Comparison of ENCODE assay signal across 26 mouse cellular contexts in the genomic region with DNA sequence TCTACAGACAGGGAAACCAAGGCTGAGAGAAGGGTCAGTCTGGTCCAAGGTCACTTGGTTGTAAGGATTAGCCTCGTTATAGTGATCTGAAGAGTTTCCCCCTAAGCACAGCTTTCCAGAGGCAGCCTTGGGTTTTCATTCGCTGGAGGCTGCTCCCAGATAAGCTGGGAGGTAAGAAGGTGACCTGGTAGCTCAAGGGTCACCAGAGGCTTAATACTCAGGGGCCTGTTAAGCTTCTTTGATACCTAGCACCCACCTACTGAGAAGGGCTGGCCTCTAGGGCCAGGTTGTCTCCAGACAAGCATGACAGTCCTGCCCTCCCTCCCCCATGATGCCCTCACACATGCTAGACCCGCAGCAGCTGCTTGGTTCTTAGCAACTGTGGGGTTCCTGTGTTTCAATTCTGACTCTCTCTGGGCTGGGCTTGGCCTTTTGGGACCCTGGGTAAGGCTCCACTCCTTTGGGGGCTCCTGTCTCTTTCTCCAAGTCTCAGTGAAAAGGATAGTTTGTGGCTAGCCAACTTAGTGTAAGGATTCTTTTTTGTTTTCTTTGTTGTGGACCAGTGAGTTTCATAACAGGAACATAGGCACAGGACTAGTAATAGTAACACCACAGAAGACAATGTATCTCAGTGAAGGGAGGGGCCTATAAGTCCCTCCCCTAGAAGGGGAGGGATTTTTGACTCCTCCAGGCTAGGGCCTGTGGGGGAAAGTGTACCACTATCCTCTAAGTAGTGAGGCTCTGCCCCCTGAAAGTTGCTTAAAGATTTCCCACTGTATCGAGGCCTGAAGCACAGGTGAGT. TPM values are rescaled to one million over a fixed set of nuclear protein-coding genes. Genes with fewer than 3 reads are reported as not detected.
A peak's percentile ranks its signal among the peaks of the same experiment; 100 is the strongest.
DNase-seq lines count a peak whose midpoint lies in the region; ATAC-seq and TF ChIP-seq lines count a peak whose summit lies in the region.
"Had no signal": no experiment of that assay in that cellular context is flagged by ENCODE, and none has a peak within 500 bp of the region (broad histone marks: within the 10 kb centered on the region; RNA-seq: fewer than 3 reads in every experiment).

No protein-coding gene starts in this region.

- no peak for DNase-seq in midbrain, embryonic 10.5 days (ENCODE audit: low spot score)
- DNase-seq in splenic B cell, adult 2 months (ENCODE audit: low read depth, low spot score): peak; percentile 74
- no peak for DNase-seq in thymus, postnatal 0 days (ENCODE audit: low spot score)
- no peak for DNase-seq in forebrain, postnatal 0 days
- DNase-seq: adrenal gland, postnatal 14 days; cerebellum, adult 11 months; cerebellum, adult 9-11 months; gastrocnemius, postnatal 14 days; heart, adult 18-20 months; kidney, adult 11 months; kidney, postnatal 10 days; layer of hippocampus, postnatal 36 days; lung, adult 2 months; right cerebral cortex, postnatal 4 days; thymus, postnatal 14 days had no signal

- H3K27ac ChIP-seq in midbrain, embryonic 10.5 days (replicated peaks): 0 out of 2 replicates have a peak overlapping the region, but pooled peaks have one; percentile 1
- H3K27ac ChIP-seq in midbrain, embryonic 16.5 days (ENCODE audit: low read length): no peak overlapping the region
- H3K27ac ChIP-seq in bone marrow, adult 2 months (ENCODE audit: control insufficient read depth, insufficient read depth, low read depth, low read length, poor library complexity): peak overlapping the region; percentile 85
- H3K27ac ChIP-seq in forebrain, postnatal 0 days (ENCODE audit: low read depth, low read length): no peak overlapping the region
- H3K27ac ChIP-seq: embryonic facial prominence, embryonic 10.5 days; heart, embryonic 13.5 days; hindbrain, embryonic 12.5 days; limb, embryonic 12.5 days; liver, embryonic 12.5 days; midbrain, embryonic 15.5 days; neural tube, embryonic 15.5 days had no signal

- 28% methylated on average over 4 of the region's 4 CpGs for WGBS in midbrain, embryonic 10.5 days
- 24% methylated on average over 4 of the region's 4 CpGs for WGBS in midbrain, embryonic 16.5 days
- WGBS in bone marrow, adult 2 months: 63% methylated on average over 4 of the region's 4 CpGs
- 28% methylated on average over 4 of the region's 4 CpGs for WGBS in forebrain, postnatal 0 days

- no peak overlapping the region for H3K4me2 ChIP-seq in midbrain, embryonic 16.5 days (ENCODE audit: low read length)
- peak overlapping the region; percentile 4 for H3K4me2 ChIP-seq in myocyte (ENCODE audit: low read depth)
- no peak overlapping the region for H3K4me2 ChIP-seq in forebrain, postnatal 0 days (ENCODE audit: low read depth)
- H3K4me2 ChIP-seq: heart, embryonic 13.5 days; hindbrain, embryonic 12.5 days; limb, embryonic 12.5 days; liver, embryonic 12.5 days; midbrain, embryonic 15.5 days; neural tube, embryonic 15.5 days had no signal

- no peak for TF ChIP-seq CTCF in bone marrow, adult 2 months (IDR thresholded peaks at IDR 0.05; ENCODE audit: control insufficient read depth, insufficient read depth, low read length)
- TF ChIP-seq CTCF in forebrain, postnatal 0 days (IDR thresholded peaks at IDR 0.05; ENCODE audit: low read depth): no peak

- ATAC-seq in midbrain, embryonic 16.5 days: no peak
- no peak for ATAC-seq in forebrain, postnatal 0 days
- ATAC-seq: forebrain, embryonic 16.5 days; liver, embryonic 12.5 days; midbrain, embryonic 15.5 days had no signal

- H3ac ChIP-seq in myocyte (ENCODE audit: control insufficient read depth, insufficient read length): no peak overlapping the region

- peaks cover 34% of the 10 kb centered on the region for H3K4me1 ChIP-seq in midbrain, embryonic 10.5 days
- peaks cover 2% of the 10 kb centered on the region; the same call in 1 of the 2 replicates for H3K4me1 ChIP-seq in midbrain, embryonic 16.5 days (ENCODE audit: control insufficient read depth, insufficient read depth, low read length)
- H3K4me1 ChIP-seq in bone marrow, adult 2 months (ENCODE audit: control insufficient read depth, insufficient read depth, low read length): peaks cover 13% of the 10 kb centered on the region
- H3K4me1 ChIP-seq in forebrain, postnatal 0 days (ENCODE audit: insufficient read depth): no peaks in the 10 kb centered on the region; the same call in 1 of the 2 replicates

- peaks cover 43% of the 10 kb centered on the region for H3K27me3 ChIP-seq in midbrain, embryonic 10.5 days (ENCODE audit: low read depth, poor library complexity, severe bottlenecking)
- peaks cover 23% of the 10 kb centered on the region for H3K27me3 ChIP-seq in midbrain, embryonic 16.5 days (ENCODE audit: control insufficient read depth, insufficient read depth, low read depth, low read length)
- no peaks in the 10 kb centered on the region for H3K27me3 ChIP-seq in myocyte (ENCODE audit: control insufficient read depth, insufficient read depth, insufficient read length)
- no peaks in the 10 kb centered on the region for H3K27me3 ChIP-seq in splenic B cell, adult 2 months (ENCODE audit: control insufficient read depth, insufficient read depth, low read length, poor library complexity, severe bottlenecking)
- H3K27me3 ChIP-seq in forebrain, postnatal 0 days (ENCODE audit: insufficient read depth, low read length): peaks cover 27% of the 10 kb centered on the region

- TF ChIP-seq POLR2A in bone marrow, adult 2 months (IDR thresholded peaks at IDR 0.05; ENCODE audit: borderline replicate concordance, control insufficient read depth, low read depth, low read length): no peak
- TF ChIP-seq POLR2A in myocyte (IDR thresholded peaks at IDR 0.05; ENCODE audit: insufficient read length, low read depth): no peak

- H3K79me2 ChIP-seq in myocyte (ENCODE audit: control insufficient read depth, insufficient read depth): no peaks in the 10 kb centered on the region

- H3K4me3 ChIP-seq in midbrain, embryonic 10.5 days: no peak overlapping the region
- no peak overlapping the region for H3K4me3 ChIP-seq in midbrain, embryonic 16.5 days (ENCODE audit: low read depth, low read length)
- H3K4me3 ChIP-seq in bone marrow, adult 2 months (replicated peaks; ENCODE audit: control insufficient read depth, low read depth, low read length): no peak overlapping the region
- H3K4me3 ChIP-seq in myocyte: no peak overlapping the region
- H3K4me3 ChIP-seq in forebrain, postnatal 0 days (ENCODE audit: low read depth, low read length): no peak overlapping the region
- H3K4me3 ChIP-seq: embryonic facial prominence, embryonic 10.5 days; heart, embryonic 13.5 days; hindbrain, embryonic 12.5 days; limb, embryonic 12.5 days; liver, embryonic 12.5 days; midbrain, embryonic 15.5 days; neural tube, embryonic 15.5 days had no signal

- H3K36me3 ChIP-seq in midbrain, embryonic 10.5 days: no peaks in the 10 kb centered on the region
- no peaks in the 10 kb centered on the region for H3K36me3 ChIP-seq in midbrain, embryonic 16.5 days (ENCODE audit: control insufficient read depth, insufficient read depth, low read length)
- H3K36me3 ChIP-seq in myocyte (ENCODE audit: control insufficient read depth, insufficient read depth): no peaks in the 10 kb centered on the region
- no peaks in the 10 kb centered on the region for H3K36me3 ChIP-seq in splenic B cell, adult 2 months (ENCODE audit: control insufficient read depth, insufficient read depth, low read length, poor library complexity, severe bottlenecking)
- H3K36me3 ChIP-seq in forebrain, postnatal 0 days (ENCODE audit: insufficient read depth): no peaks in the 10 kb centered on the region
- H3K36me3 ChIP-seq: embryonic facial prominence, embryonic 10.5 days; heart, embryonic 13.5 days; hindbrain, embryonic 12.5 days; limb, embryonic 12.5 days; liver, embryonic 12.5 days; midbrain, embryonic 15.5 days; neural tube, embryonic 15.5 days had no signal

- no peak overlapping the region for H3K9ac ChIP-seq in midbrain, embryonic 16.5 days (ENCODE audit: low read depth, low read length)
- H3K9ac ChIP-seq in forebrain, postnatal 0 days: no peak overlapping the region
- H3K9ac ChIP-seq: heart, embryonic 13.5 days; hindbrain, embryonic 12.5 days; limb, embryonic 12.5 days; liver, embryonic 12.5 days; midbrain, embryonic 15.5 days; neural tube, embryonic 15.5 days had no signal

- no peaks in the 10 kb centered on the region for H3K9me3 ChIP-seq in midbrain, embryonic 10.5 days (replicated peaks)
- no peaks in the 10 kb centered on the region for H3K9me3 ChIP-seq in midbrain, embryonic 16.5 days (replicated peaks; ENCODE audit: control insufficient read depth, low read length, poor library complexity, severe bottlenecking)
- H3K9me3 ChIP-seq in forebrain, postnatal 0 days (ENCODE audit: low read length): no peaks in the 10 kb centered on the region
- H3K9me3 ChIP-seq: embryonic facial prominence, embryonic 10.5 days; heart, embryonic 13.5 days; hindbrain, embryonic 12.5 days; limb, embryonic 12.5 days; liver, embryonic 12.5 days; midbrain, embryonic 15.5 days; neural tube, embryonic 15.5 days had no signal

TF ChIP-seq in myocyte, 11 proteins besides CTCF, POLR2A, EP300 and RAD21:
- TF ChIP-seq MYOG (IDR thresholded peaks at IDR 0.05; ENCODE audit: control insufficient read depth in 1 of 3, insufficient read depth in 1 of 3, insufficient read length in 2 of 3, low read depth in 2 of 3): peak in 1 of 3 experiments; percentile 85
- peak in 2 of 3 experiments; percentile 62 to 71 for TF ChIP-seq MYOD1 (IDR thresholded peaks at IDR 0.05; ENCODE audit: control insufficient read depth in 1 of 3, insufficient read length in 2 of 3, low read depth in 2 of 3)
- no peak for TF ChIP-seq TCF3 (IDR thresholded peaks at IDR 0.05; ENCODE audit: insufficient read length, low read depth)

RNA-seq across cellular contexts. Expression of a gene that starts 2.4 kb away (rescaled TPM):
- polyA plus RNA-seq in midbrain, embryonic 10.5 days (2016; fragmentation: Nextera tagmentation; extraction: Ambion mirVana): 1.0 and 1.2 TPM in 2 replicates
- polyA plus RNA-seq in midbrain, embryonic 16.5 days (2015; fragmentation: Nextera tagmentation; extraction: Ambion mirVana): 0.38 and 0.68 TPM in 2 replicates
- 3.0 and 10.2 TPM in 2 replicates for polyA plus RNA-seq in bone marrow, adult 2 months (2011; ENCODE audit: insufficient read depth, insufficient read length, low replicate concordance, missing spikeins)
- polyA plus RNA-seq in myocyte (2012; fragmentation: generic; extraction: Trizol): 2.2 TPM
- 11.3 and 14.1 TPM in 2 replicates for polyA plus RNA-seq in thymus, postnatal 0 days (2015; fragmentation: Nextera tagmentation; extraction: Ambion mirVana)
- 0.38 and 0.85 TPM in 2 replicates for total RNA-seq in forebrain, postnatal 0 days (2014; rRNA removed)
- 0.77 and 1.2 TPM in 2 replicates for polyA plus RNA-seq in forebrain, postnatal 0 days (2015; fragmentation: Nextera tagmentation; extraction: Ambion mirVana)

RNA-seq across cellular contexts. Expression of a gene that starts 35.1 kb away (rescaled TPM):
- polyA plus RNA-seq in midbrain, embryonic 10.5 days (2016; fragmentation: Nextera tagmentation; extraction: Ambion mirVana): 23.1 and 23.3 TPM in 2 replicates
- polyA plus RNA-seq in midbrain, embryonic 16.5 days (2015; fragmentation: Nextera tagmentation; extraction: Ambion mirVana): 26.5 and 27.6 TPM in 2 replicates
- polyA plus RNA-seq in bone marrow, adult 2 months (2011; ENCODE audit: insufficient read depth, insufficient read length, low replicate concordance, missing spikeins): 27.5 and 41.1 TPM in 2 replicates
- 180 TPM for polyA plus RNA-seq in myocyte (2012; fragmentation: generic; extraction: Trizol)
- polyA plus RNA-seq in thymus, postnatal 0 days (2015; fragmentation: Nextera tagmentation; extraction: Ambion mirVana): 44.8 and 45.7 TPM in 2 replicates
- 14.9 and 15.8 TPM in 2 replicates for total RNA-seq in forebrain, postnatal 0 days (2014; rRNA removed)
- polyA plus RNA-seq in forebrain, postnatal 0 days (2015; fragmentation: Nextera tagmentation; extraction: Ambion mirVana): 32.0 TPM in 2 replicates

Comparison
In these comparisons a context has a peak if more than half of its experiments do, and no peak if none do; other contexts are left out.
1. H3K27ac ChIP-seq: peak in midbrain, embryonic 10.5 days (single experiment) and bone marrow, adult 2 months (single experiment); none in midbrain, embryonic 16.5 days (single experiment) and forebrain, postnatal 0 days (single experiment).